Mouse (Mus musculus) heart, postnatal 0 days (tissue): ENCODE data around the gene Itga2. TPM values are rescaled to one million over a fixed set of nuclear protein-coding genes. Genes with fewer than 3 reads are reported as not detected.

ENCODE experiments used
- ATAC-seq: fragments of 200-750 bp; cut with Nextera tagmentation; 2 replicates; pipeline ENCODE4 v1.8.0; 2017; ENCODE audit warnings: low read depth, moderate number of reproducible peaks, moderate library complexity; ENCODE audit not compliant: insufficient read depth
- DNase-seq: peaks from one replicate; pipeline ENCODE4 v3.0.0-alpha.2; 2016; ENCODE audit warnings: low spot score
- H3K27ac ChIP-seq: fragments of 300-500 bp; sonication (generic); 2 replicates; pipeline ENCODE4 v1.5.1; 2014; ENCODE audit warnings: low read depth, mild to moderate bottlenecking
- H3K27me3 ChIP-seq: fragments of 300-500 bp; sonication (generic); 2 replicates; pipeline ENCODE4 v1.6.1; 2014; ENCODE audit warnings: low read length, mixed read lengths; ENCODE audit not compliant: control insufficient read depth, insufficient read depth
- H3K36me3 ChIP-seq: fragments of 300-500 bp; sonication (generic); replicated peaks from 2 replicates; pipeline ENCODE4 v1.6.1; 2014; ENCODE audit warnings: low read length, mixed read lengths; ENCODE audit not compliant: control insufficient read depth, insufficient read depth
- H3K4me1 ChIP-seq: fragments of 300-500 bp; sonication (generic); 2 replicates; pipeline ENCODE4 v1.6.1; 2014; ENCODE audit warnings: antibody characterized with exemption; ENCODE audit not compliant: control insufficient read depth, insufficient read depth
- H3K4me2 ChIP-seq: fragments of 300-500 bp; sonication (generic); 2 replicates; pipeline ENCODE4 v1.6.1; 2014; ENCODE audit warnings: low read depth, mild to moderate bottlenecking, low read length, moderate library complexity
- H3K4me3 ChIP-seq: fragments of 300-500 bp; sonication (generic); 2 replicates; pipeline ENCODE4 v1.5.1; 2014; ENCODE audit warnings: low read depth, low read length
- H3K9ac ChIP-seq: fragments of 300-500 bp; sonication (generic); replicated peaks from 2 replicates; pipeline ENCODE4 v1.6.1; 2014; ENCODE audit warnings: low read depth, low read length, mixed read lengths
- H3K9me3 ChIP-seq: fragments of 300-500 bp; sonication (generic); replicated peaks from 2 replicates; pipeline ENCODE4 v1.6.1; 2016; ENCODE audit warnings: low read length; ENCODE audit not compliant: control insufficient read depth
- CTCF ChIP-seq: IDR thresholded peaks from 2 replicates; pipeline ENCODE4 v1.5.1; 2016; ENCODE audit warnings: antibody characterized with exemption, control low read depth, low read depth
- EP300 ChIP-seq: IDR thresholded peaks from 2 replicates; pipeline ENCODE4 v1.6.1; 2016; ENCODE audit warnings: antibody characterized with exemption, low read depth
- WGBS: fragments of 180-500 bp; shearing (Covaris S2); extraction: QIAGEN DNeasy Blood & Tissue Kit; methylation state at CpG from one replicate; pipeline ENCODE4 v1.1.7; 2014; 5-methylcytosine and 5-hydroxymethylcytosine counted together
- polyA plus RNA-seq: library from polyadenylated mRNA; unstranded; fragments of >200 nt; fragmentation: Nextera tagmentation; extraction: Ambion mirVana; gene quantifications from 2 replicates; pipeline ENCODE4 v1.2.1, GENCODE M21; 2015
- total RNA-seq: library from RNA; depleted of rRNA; stranded (reverse); fragments of >200 nt; gene quantifications from 2 replicates; pipeline ENCODE4 v1.2.3, GENCODE M21; 2014; ENCODE audit warnings: low replicate concordance

The Itga2 gene
- total and polyA plus RNA-seq, 2 experiments from 2014 or later: 1.6 to 2.0 TPM

- no peaks in the 10 kb centered on the region for H3K4me1 ChIP-seq
- H3K36me3 ChIP-seq: no peaks in the 10 kb centered on the region
- no peaks in the 10 kb centered on the region for H3K9me3 ChIP-seq
- H3K9ac ChIP-seq: no peak overlapping the region
- H3K27me3 ChIP-seq: no peaks in the 10 kb centered on the region
- 88% methylated on average over 6 of the region's 6 CpGs for WGBS
- DNase-seq (no peak), ATAC-seq (no peak)
- H3K4me2 ChIP-seq: no peak overlapping the region
- H3K4me3 ChIP-seq: no peak overlapping the region
- TF ChIP-seq EP300 (no peak), CTCF (no peak)
- H3K27ac ChIP-seq: no peak overlapping the region
Measured at GRCm38 (mm10) chr13:114854023-114854422, 77.9 kb downstream of the Itga2 start.

DNA sequence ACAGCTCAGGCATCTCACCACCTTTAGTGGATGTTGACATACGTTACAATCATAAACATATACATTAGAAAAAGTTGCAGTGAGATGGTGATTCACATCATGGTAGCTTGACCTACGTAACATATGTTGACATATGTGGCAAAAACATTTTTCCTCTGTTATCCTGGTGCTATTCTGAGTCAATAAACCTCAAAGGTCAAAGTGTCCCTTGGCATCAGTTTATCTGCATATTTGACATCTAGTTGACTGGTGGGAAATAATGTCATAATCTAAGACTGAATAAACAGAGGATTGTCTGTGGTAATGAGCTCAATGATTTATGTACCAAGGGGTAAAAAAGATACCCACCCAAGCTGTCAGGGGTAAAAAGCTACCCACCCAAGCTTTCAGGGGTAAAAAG, 78.7 kb downstream of the Itga2 start:
- Histone ChIP-seq H3K9me3 (no peaks in the 10 kb centered on the region), H3K9ac (no peak overlapping the region), H3K4me3 (no peak overlapping the region), H3K36me3 (no peaks in the 10 kb centered on the region), H3K27me3 (no peaks in the 10 kb centered on the region), H3K4me2 (no peak overlapping the region), H3K4me1 (no peaks in the 10 kb centered on the region), H3K27ac (no peak overlapping the region)
- TF ChIP-seq CTCF: no peak
- TF ChIP-seq EP300: no peak
- ATAC-seq (no peak), DNase-seq (no peak)
- 88% methylated on average over 2 of the region's 2 CpGs for WGBS

- Histone ChIP-seq H3K4me3 (no peak overlapping the region), H3K4me1 (no peaks in the 10 kb centered on the region), H3K27ac (no peak overlapping the region), H3K27me3 (no peaks in the 10 kb centered on the region), H3K4me2 (no peak overlapping the region), H3K36me3 (no peaks in the 10 kb centered on the region), H3K9me3 (no peaks in the 10 kb centered on the region), H3K9ac (no peak overlapping the region)
- DNase-seq (no peak), ATAC-seq (no peak)
- 71% methylated on average over 6 of the region's 6 CpGs for WGBS
- TF ChIP-seq EP300 (no peak), CTCF (no peak)
Measured at GRCm38 (mm10) chr13:114852264-114853111, 79.4 kb downstream of the Itga2 start.

- no peak overlapping the region for H3K4me2 ChIP-seq
- no peaks in the 10 kb centered on the region for H3K9me3 ChIP-seq
- no peak overlapping the region for H3K4me3 ChIP-seq
- DNase-seq (no peak), ATAC-seq (no peak)
- H3K36me3 ChIP-seq: no peaks in the 10 kb centered on the region
- no peaks in the 10 kb centered on the region for H3K4me1 ChIP-seq
- no peak overlapping the region for H3K9ac ChIP-seq
- no peak overlapping the region for H3K27ac ChIP-seq
- no peaks in the 10 kb centered on the region for H3K27me3 ChIP-seq
- WGBS: 54% methylated on average over 3 of the region's 3 CpGs
- TF ChIP-seq EP300 (no peak), CTCF (no peak)
Measured at GRCm38 (mm10) chr13:114848945-114849344, 83.0 kb downstream of the Itga2 start.

- Histone ChIP-seq H3K27me3 (no peaks in the 10 kb centered on the region), H3K27ac (no peak overlapping the region), H3K4me1 (no peaks in the 10 kb centered on the region), H3K9me3 (no peaks in the 10 kb centered on the region), H3K9ac (no peak overlapping the region), H3K4me2 (no peak overlapping the region), H3K4me3 (no peak overlapping the region), H3K36me3 (no peaks in the 10 kb centered on the region)
- ATAC-seq: no peak
- DNase-seq: no peak
- TF ChIP-seq EP300 (no peak), CTCF (no peak)
- 64% methylated on average over 6 of the region's 6 CpGs for WGBS
Measured at GRCm38 (mm10) chr13:114845804-114846203, 86.1 kb downstream of the Itga2 start.

DNA sequence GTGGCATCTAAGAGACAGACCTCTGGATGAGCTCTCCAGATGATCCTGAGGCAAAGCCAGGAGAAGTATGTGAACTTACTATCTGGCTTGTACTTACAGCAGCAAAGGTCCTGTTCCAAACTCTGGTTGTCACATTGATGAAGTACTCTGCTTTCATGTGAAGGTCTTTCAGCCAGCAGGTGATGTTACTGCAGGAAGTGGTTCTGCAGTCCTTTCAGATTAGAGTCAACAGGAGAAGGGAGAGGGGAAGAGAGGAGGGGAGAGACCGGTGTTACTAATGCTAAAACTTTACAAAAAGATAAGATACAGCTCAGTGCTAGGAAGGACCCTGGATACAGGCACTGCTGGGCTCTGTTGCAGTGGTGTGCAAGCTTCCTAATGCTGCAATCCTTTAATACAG, 88.6 kb downstream of the Itga2 start:
- Histone ChIP-seq H3K36me3 (no peaks in the 10 kb centered on the region), H3K4me2 (no peak overlapping the region), H3K9me3 (no peaks in the 10 kb centered on the region), H3K27me3 (no peaks in the 10 kb centered on the region), H3K27ac (no peak overlapping the region), H3K4me3 (no peak overlapping the region), H3K4me1 (peaks cover 8% of the 10 kb centered on the region), H3K9ac (no peak overlapping the region)
- TF ChIP-seq EP300 (no peak), CTCF (no peak)
- 9% methylated on average over 1 of the region's 1 CpGs for WGBS
- DNase-seq (no peak), ATAC-seq (no peak)
